Mouse (Mus musculus) liver, embryonic 14.5 days (tissue): ENCODE measurements at regions not wholly inside any gene's neighbourhood (a gene's known extent, or its start where the extent isn't known, plus 50 kb on each side); places are given as distances from the start of the nearest gene placed in this dataset.
"Not testable (repeated sequence)": the region's sequence is repeated elsewhere in the genome, so short reads cannot be mapped to it uniquely, and the experiment has no call there.

Experiments
- ATAC-seq: fragments of 200-750 bp; cut with Nextera tagmentation; 2 replicates; pipeline ENCODE4 v1.8.0; 2017; ENCODE audit warnings: moderate number of reproducible peaks, mild to moderate bottlenecking, moderate library complexity; ENCODE audit not compliant: insufficient read depth
- DNase-seq, 3 experiments: peaks; one replicate each; pipeline ENCODE4 v3.0.0-alpha.2; 2012 to 2013; ENCODE audit warnings: low read depth in 3 of 3, low spot score in 3 of 3
- H3K27ac ChIP-seq: fragments of 300-500 bp; sonication (generic); 2 replicates; pipeline ENCODE4 v1.5.1; 2014; ENCODE audit warnings: moderate library complexity, mild to moderate bottlenecking, control low read depth, inconsistent platforms
- H3K27me3 ChIP-seq: fragments of 300-500 bp; sonication (generic); 2 replicates; pipeline ENCODE4 v1.6.1; 2014; ENCODE audit warnings: mild to moderate bottlenecking, low read length, moderate library complexity; ENCODE audit not compliant: control insufficient read depth, insufficient read depth
- H3K36me3 ChIP-seq: fragments of 300-500 bp; sonication (generic); replicated peaks from 2 replicates; pipeline ENCODE4 v1.6.1; 2014; ENCODE audit warnings: low read depth; ENCODE audit not compliant: control insufficient read depth, insufficient read depth
- H3K4me1 ChIP-seq, 2 experiments: fragments of 200-500 bp in 1 of 2; fragments of 300-500 bp in 1 of 2; sonication (generic) in 1 of 2; replicated peaks; 2 replicates each; pipeline ENCODE4 v1.6.1; 2012 to 2014; ENCODE audit warnings: antibody characterized with exemption in 1 of 2, inconsistent platforms in 1 of 2, low read length in 1 of 2; ENCODE audit not compliant: control insufficient read depth in 2 of 2, insufficient read depth in 2 of 2
- H3K4me2 ChIP-seq: fragments of 300-500 bp; sonication (generic); 2 replicates; pipeline ENCODE4 v1.6.1; 2014; ENCODE audit warnings: low read depth, mild to moderate bottlenecking, control low read depth, moderate library complexity
- H3K4me3 ChIP-seq, 2 experiments: fragments of 200-500 bp in 1 of 2; fragments of 300-500 bp in 1 of 2; sonication (generic) in 1 of 2; 2 replicates each; pipeline ENCODE4 v1.5.1; 2012 to 2014; ENCODE audit warnings: low read depth in 2 of 2, low read length in 2 of 2, mild to moderate bottlenecking in 2 of 2, control low read depth in 1 of 2, inconsistent platforms in 1 of 2, moderate library complexity in 1 of 2; ENCODE audit not compliant: insufficient read depth in 1 of 2
- H3K9ac ChIP-seq: fragments of 300-500 bp; sonication (generic); replicated peaks from 2 replicates; pipeline ENCODE4 v1.6.1; 2014; ENCODE audit warnings: mild to moderate bottlenecking, control low read depth, moderate library complexity
- H3K9me3 ChIP-seq: fragments of 300-500 bp; sonication (generic); 2 replicates; pipeline ENCODE4 v1.6.1; 2016; ENCODE audit warnings: low read length, mixed read lengths; ENCODE audit not compliant: control insufficient read depth
- CTCF ChIP-seq: IDR thresholded peaks from 2 replicates; pipeline ENCODE4 v1.5.1; 2016; ENCODE audit warnings: antibody characterized with exemption, low read depth, control low read depth
- EP300 ChIP-seq: IDR thresholded peaks from 2 replicates; pipeline ENCODE4 v1.6.1; 2016; ENCODE audit warnings: antibody characterized with exemption, low read depth
- WGBS: fragments of 180-500 bp; shearing (Covaris S2); extraction: QIAGEN DNeasy Blood & Tissue Kit; methylation state at CpG from one replicate; pipeline ENCODE4 v1.1.7; 2014; ENCODE audit not compliant: insufficient replicate concordance; 5-methylcytosine and 5-hydroxymethylcytosine counted together

DNA sequence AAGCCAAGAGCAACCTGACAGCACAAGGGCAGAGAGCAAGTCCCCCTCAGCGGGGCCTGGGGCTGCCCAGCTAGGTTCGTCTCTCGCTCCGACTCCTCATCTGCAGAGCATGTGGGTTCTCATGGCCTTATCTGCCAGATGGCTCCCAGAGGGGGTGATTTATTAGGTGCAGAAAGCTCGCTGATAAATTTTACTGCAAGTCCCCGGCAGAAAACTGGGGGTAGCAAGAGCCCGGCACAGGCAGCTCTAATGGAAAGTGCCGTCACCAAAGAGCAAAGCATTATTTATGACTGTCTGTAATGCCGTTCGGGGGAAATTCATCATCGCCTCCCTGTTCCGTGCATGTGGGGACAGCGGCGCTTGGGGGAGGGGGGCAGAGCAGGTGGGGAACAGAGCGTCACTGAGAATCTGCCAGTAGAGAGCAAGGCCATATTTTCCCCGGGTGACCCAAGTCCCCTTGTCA, 206.7 kb upstream of the Zfp703 start:
- H3K27me3 ChIP-seq, result no peaks in the 10 kb centered on the region
- H3K4me1 ChIP-seq, result no peaks in the 10 kb centered on the region
- no peaks in the 10 kb centered on the region for H3K9me3 ChIP-seq
- H3K9ac ChIP-seq, result no peak overlapping the region
- H3K4me3 ChIP-seq, result no peak overlapping the region
- H3K36me3 ChIP-seq, result no peaks in the 10 kb centered on the region
- no peak overlapping the region for H3K27ac ChIP-seq
- DNase-seq (no peak), ATAC-seq (no peak)
- no peak overlapping the region for H3K4me2 ChIP-seq
- no peak for TF ChIP-seq CTCF
- TF ChIP-seq EP300, result no peak
- 16% methylated on average over 16 of the region's 16 CpGs for WGBS

DNA sequence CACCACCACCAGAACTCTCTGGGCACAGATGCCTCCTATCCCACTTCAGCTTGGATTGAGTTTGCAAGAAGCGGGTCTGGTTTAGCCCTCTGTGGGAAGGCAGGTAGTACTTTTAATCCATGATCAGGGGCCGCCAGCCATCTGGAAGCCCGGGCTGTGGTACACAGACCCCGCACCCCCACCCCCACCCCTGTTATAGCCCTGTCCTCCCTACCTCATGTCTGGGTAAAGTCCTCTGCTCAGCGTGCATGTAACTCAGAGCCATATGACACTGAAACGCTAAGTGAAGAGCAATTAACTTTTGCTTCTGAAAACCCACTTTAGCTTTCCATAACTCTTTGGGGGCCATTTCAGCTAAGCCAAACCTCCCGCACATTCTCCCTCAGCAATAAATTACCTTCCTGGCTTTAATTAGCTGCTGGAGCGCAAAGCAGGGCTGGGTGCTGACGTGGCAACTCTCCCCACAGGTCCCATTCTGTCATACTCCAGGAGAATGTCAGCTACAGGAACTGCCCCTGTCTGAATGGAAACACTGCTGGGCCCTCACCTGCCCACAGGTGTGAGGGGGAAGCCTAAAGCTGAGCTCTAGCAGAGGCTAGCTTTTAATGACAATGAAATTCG, 198.1 kb upstream of the Zfp703 start:
- no peaks in the 10 kb centered on the region for H3K9me3 ChIP-seq
- no peak for DNase-seq
- no peak for ATAC-seq
- H3K36me3 ChIP-seq, result no peaks in the 10 kb centered on the region
- H3K4me1 ChIP-seq, result no peaks in the 10 kb centered on the region
- TF ChIP-seq EP300, result no peak
- no peak for TF ChIP-seq CTCF
- H3K27me3 ChIP-seq, result no peaks in the 10 kb centered on the region
- no peak overlapping the region for H3K9ac ChIP-seq
- H3K27ac ChIP-seq, result no peak overlapping the region
- H3K4me2 ChIP-seq, result no peak overlapping the region
- WGBS, result 46% methylated on average over 10 of the region's 10 CpGs
- H3K4me3 ChIP-seq, result no peak overlapping the region

DNA sequence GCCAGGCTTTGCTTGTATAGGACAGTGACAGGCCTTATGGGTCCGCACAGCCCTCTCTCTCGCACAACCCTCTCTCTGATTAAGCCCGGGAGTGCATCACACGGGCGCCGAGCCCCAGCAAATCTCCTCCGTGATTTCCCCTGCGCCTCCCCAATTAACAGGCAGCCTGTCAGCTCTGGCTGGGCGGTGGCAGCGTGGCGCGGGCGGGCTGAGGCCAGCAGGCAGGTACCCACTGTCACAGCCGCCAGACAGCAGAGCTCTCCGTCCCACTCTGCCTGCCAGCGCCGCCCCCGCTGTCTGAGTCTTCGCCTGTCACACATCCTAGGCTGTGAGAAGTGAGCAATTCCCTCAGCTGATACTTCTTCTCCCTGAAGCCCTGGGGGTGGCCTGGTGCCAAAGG, 196.6 kb upstream of the Zfp703 start:
- Histone ChIP-seq H3K4me3 (no peak overlapping the region), H3K4me2 (no peak overlapping the region), H3K9me3 (no peaks in the 10 kb centered on the region), H3K4me1 (no peaks in the 10 kb centered on the region), H3K27me3 (no peaks in the 10 kb centered on the region), H3K9ac (no peak overlapping the region), H3K36me3 (no peaks in the 10 kb centered on the region), H3K27ac (no peak overlapping the region)
- DNase-seq (no peak), ATAC-seq (no peak)
- TF ChIP-seq CTCF (no peak), EP300 (no peak)
- 24% methylated on average over 19 of the region's 19 CpGs for WGBS

DNA sequence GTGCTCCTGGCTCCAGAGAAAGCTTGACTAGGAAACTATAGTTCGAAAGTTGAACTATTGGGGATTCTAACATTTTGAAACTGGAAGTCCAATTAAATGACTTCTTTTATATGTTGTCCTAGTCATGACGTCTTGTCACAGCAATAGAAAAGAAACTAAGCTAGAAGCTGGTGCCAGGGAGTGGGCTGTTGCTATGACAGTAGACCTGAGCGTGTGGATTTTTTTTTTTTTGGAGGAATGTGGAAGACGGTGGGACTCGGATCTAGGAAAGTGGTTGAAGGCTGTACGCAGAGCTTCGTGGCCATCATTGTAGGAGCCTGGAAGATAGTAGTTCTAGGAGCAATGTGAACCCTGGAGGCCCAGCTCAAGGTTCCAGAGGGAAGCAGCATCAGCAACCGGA, 194.2 kb upstream of the Zfp703 start:
- H3K9ac ChIP-seq, ATAC-seq, H3K36me3 ChIP-seq, H3K4me1 ChIP-seq, H3K9me3 ChIP-seq, H3K27ac ChIP-seq, DNase-seq, H3K27me3 ChIP-seq, H3K4me2 ChIP-seq, H3K4me3 ChIP-seq: not testable (repeated sequence)
- 72% methylated on average over 8 of the region's 8 CpGs for WGBS

DNA sequence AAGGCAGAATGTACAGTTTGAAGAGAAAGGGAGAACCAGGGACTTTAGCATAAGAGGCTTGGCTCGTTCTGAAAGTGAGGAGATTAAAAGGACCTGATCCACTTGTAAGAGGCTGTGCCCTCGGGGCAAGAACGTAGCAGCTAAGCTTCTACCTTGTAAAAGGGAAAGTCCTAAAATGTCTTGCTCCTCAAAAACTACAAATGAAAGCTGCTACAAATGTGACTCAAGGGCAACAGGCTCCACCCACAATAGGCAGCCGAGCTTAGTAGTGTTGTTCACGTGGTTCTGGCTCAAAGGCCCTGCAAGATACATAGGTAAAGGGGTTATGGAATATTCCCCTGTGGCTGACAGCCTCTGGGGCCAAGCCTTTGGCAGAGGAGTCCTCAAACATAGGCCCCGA, 192.7 kb upstream of the Zfp703 start:
- 43% methylated on average over 6 of the region's 6 CpGs for WGBS
- no peak for DNase-seq
- TF ChIP-seq CTCF (no peak), EP300 (no peak)
- ATAC-seq, result no peak
- no peaks in the 10 kb centered on the region for H3K27me3 ChIP-seq
- no peaks in the 10 kb centered on the region for H3K4me1 ChIP-seq
- no peak overlapping the region for H3K9ac ChIP-seq
- no peak overlapping the region for H3K27ac ChIP-seq
- no peaks in the 10 kb centered on the region for H3K9me3 ChIP-seq
- H3K4me2 ChIP-seq, result no peak overlapping the region
- no peaks in the 10 kb centered on the region for H3K36me3 ChIP-seq
- H3K4me3 ChIP-seq, result no peak overlapping the region
